Mouse (Mus musculus) small intestine, adult 2 months (tissue): Measurements from ENCODE around the gene Alox5.

Experiments
- CTCF ChIP-seq: fragments of 200-500 bp; IDR thresholded peaks from 2 replicates; pipeline ENCODE4 v1.5.1; 2012; ENCODE audit warnings: low read depth, mild to moderate bottlenecking, control low read depth, inconsistent platforms, low read length, moderate library complexity, mixed read lengths; ENCODE audit not compliant: insufficient replicate concordance, insufficient read length; ENCODE audit errors: extremely low read depth
- POLR2A ChIP-seq: fragments of 200-500 bp; IDR thresholded peaks from 2 replicates; pipeline ENCODE4 v1.6.1; 2012; ENCODE audit warnings: low read depth, mild to moderate bottlenecking, control low read depth, inconsistent platforms, low read length, moderate library complexity

- no peak for TF ChIP-seq CTCF
- no peak for TF ChIP-seq POLR2A
These were observed 91.2 kb downstream of the Alox5 start for GRCm38 (mm10) chr6:116369811-116370210.
